Mouse (Mus musculus) bone marrow macrophage, adult 2 months (primary cell): ENCODE results near the gene Kcng4.

Source experiments
- CTCF ChIP-seq: IDR thresholded peaks from 2 replicates; pipeline ENCODE4 v1.5.1; 2012; ENCODE audit warnings: low read depth, mild to moderate bottlenecking, low read length, moderate library complexity
- POLR2A ChIP-seq: IDR thresholded peaks from 2 replicates; pipeline ENCODE4 v1.6.1; 2012; ENCODE audit warnings: mild to moderate bottlenecking, low read depth, low read length, borderline replicate concordance

GRCm38 (mm10) chr8:119646197-119646596 lies 10.7 kb upstream of the Kcng4 start:
- TF ChIP-seq CTCF (no peak), POLR2A (no peak)
